Comparison of ENCODE assay signal across 18 mouse cellular contexts in genomic region chr7:99915511-99915910, GRCm38 (mm10). TPM values are rescaled to one million over a fixed set of nuclear protein-coding genes. Genes with fewer than 3 reads are reported as not detected.
"Had no signal": no experiment of that assay in that cellular context is flagged by ENCODE, and none has a peak within 500 bp of the region (broad histone marks: within the 10 kb centered on the region; RNA-seq: fewer than 3 reads in every experiment).

No protein-coding gene starts in this region.

- ATAC-seq: hindbrain, embryonic 16.5 days; inflammation-experienced regulatory T-cells, adult 6 months; intestine, embryonic 15.5 days; intestine, postnatal 0 days had no signal

- DNase-seq: gastrocnemius, adult 2 months; gastrocnemius, postnatal 10 days; gastrocnemius, postnatal 25 days; heart, adult 18-20 months; heart, postnatal 10 days; heart, postnatal 4 days; kidney, adult 18-20 months; kidney, adult 8-10 months; kidney, postnatal 10 days; kidney, postnatal 4 days; liver; liver, embryonic 13.5 days had no signal

RNA-seq across cellular contexts. Expression of gene Xrra1, which starts 56.6 kb away (rescaled TPM):
- total RNA-seq: heart, adult 8-10 months; heart, postnatal 25 days had no signal
